Mouse (Mus musculus) adrenal gland, adult 2 months (tissue): Measurements from ENCODE around the gene Jph3. TPM values are rescaled to one million over a fixed set of nuclear protein-coding genes. Genes with fewer than 3 reads are reported as not detected.

Experiments
- DNase-seq: peaks from one replicate; pipeline ENCODE4 v3.0.0; 2021
- long read RNA-seq: library from polyadenylated mRNA; stranded (forward); transcript quantifications from one replicate; pipeline ENCODE4 v2.0.0, GENCODE M21; 2021
- polyA plus RNA-seq: library from polyadenylated mRNA; depleted of rRNA; stranded (reverse); fragments of >200 nt; gene quantifications from 2 replicates; pipeline ENCODE4 v1.2.3, GENCODE M21; 2012; rRNA removed
- total RNA-seq, 2 experiments: library from RNA; stranded (reverse); gene quantifications; 2 replicates each; pipeline ENCODE4 v1.2.3; 2021

The Jph3 gene
- total RNA-seq (1 to 10 TPM; 1.6 to 2.2 TPM), polyA plus RNA-seq (3.1 TPM in 2 replicates)
- long read RNA-seq, partial matches to known transcripts, result 0 of 2 reads
- long read RNA-seq, other reads (novel, unspliced or antisense), result 0 of 2 reads

DNA sequence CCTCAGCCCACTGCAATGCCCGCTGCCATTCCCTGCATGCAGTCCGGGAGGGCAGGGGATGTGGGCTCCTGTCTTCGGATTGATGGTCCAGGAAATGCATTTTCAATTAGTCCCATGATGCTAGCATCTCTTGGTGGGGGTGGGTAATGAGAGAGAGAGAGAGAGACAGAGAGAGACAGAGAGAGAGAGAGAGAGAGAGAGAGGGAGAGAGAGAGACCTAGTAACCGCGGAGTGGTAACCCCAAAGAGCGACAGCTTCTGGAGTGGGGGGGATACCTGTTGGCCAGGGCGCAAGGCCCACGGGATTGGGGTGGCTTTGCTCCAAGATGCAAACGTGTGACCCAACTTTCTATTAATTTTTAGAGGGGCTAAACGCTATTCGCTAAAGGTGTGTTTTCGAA is at the start of gene Jph3:
Jph3 (plus strand) TSS at position 301 of the 400 bp plus-strand sequence.
- DNase-seq, result no peak

DNA sequence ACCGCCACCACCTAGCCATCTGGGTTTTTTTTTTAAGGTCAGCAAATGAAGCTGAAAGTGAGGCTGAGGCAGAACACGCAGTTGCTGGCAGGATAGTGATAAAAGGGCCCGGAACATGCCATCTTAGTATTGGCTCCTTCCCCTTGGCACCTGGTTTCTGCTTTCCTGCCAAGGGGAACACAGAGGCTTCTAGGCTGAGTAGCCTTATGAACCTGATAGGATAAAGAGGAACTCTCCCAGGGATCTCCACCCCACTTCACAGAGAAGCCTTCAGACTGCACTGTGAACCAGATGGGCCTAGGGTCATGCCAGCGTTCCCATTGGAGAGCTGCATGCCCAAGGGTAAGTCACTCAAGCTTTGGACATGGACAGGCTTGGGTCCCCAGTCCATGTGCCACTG is 48.5 kb upstream of the Jph3 start:
- DNase-seq, result peak; percentile 21

- no peak for DNase-seq
These were observed 48.0 kb upstream of the Jph3 start for GRCm38 (mm10) chr8:121681457-121681856.

- DNase-seq, result no peak
These were observed 46.2 kb upstream of the Jph3 start for GRCm38 (mm10) chr8:121683083-121683832.

GRCm38 (mm10) chr8:121685419-121685818 is 44.0 kb upstream of the Jph3 start:
- peak; percentile 57 for DNase-seq

DNA sequence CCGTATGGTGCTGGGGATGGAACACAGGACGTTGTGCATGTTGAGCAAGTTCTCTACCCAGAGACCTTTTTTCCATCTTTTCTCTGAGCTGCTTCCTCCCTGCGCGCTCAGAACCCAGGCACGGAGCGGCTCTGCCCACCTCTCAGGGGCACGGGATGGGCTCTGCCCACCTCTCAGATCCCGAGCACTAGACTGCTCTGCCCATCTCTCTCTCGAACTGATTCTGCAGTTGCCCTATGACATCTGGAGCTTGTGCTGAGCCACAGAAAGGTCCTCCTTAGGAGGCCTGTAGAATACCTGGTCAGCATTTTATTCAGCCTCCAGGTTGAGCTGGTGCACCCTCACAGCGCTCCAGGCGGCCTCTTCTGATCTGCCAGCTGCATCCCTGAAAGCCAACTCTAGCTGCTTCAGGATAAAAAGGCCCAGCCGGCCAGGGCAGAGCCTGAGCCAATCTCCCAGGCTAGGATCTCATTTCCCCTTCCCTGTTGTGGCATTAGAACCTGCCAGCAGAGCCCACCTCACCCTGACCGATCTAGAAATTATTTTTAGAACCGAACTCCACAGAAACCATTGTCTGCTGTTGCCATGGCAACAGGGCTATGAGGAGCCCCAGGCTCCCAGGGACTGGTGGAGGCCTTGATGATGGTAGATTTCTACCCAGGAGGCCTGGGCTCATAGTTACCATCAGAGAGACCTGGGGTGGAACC is 41.8 kb upstream of the Jph3 start:
- DNase-seq, result no peak

GRCm38 (mm10) chr8:121688496-121688895 is 40.9 kb upstream of the Jph3 start:
- DNase-seq, result no peak

- DNase-seq, result peak; percentile 32
These were observed 35.0 kb upstream of the Jph3 start for GRCm38 (mm10) chr8:121694453-121694852.

DNA sequence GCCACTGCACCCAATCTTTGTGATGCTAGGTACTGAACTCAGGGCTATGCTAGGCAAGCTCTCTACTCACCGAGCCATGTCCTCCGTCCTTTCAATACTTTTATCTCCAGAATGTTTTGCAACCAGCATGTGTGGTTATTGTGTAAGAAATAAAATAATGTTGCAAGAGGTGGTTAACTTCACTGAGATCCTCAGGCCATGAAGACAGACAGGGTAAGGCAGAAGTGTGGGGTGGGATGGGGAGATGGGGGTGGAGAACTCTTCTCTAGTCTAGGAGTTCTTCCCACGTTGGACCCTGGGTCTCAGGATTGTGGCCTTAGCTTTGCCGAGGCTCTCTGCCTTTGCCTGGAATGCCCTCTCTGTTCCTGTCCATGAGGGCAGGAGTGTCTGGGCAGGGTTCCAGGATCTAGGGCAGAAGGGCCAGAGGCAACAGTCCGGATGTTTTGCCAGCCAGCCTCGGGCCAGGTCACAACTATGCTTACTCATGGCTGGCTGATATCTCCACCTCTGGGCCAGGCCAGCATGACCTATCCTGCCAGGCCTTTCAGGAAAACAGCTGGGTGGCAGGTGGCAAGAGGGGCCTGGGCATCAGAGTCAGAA is 33.7 kb upstream of the Jph3 start:
- peak; percentile 92 for DNase-seq

GRCm38 (mm10) chr8:121697735-121698614 is 31.4 kb upstream of the Jph3 start:
- DNase-seq, result no peak

DNA sequence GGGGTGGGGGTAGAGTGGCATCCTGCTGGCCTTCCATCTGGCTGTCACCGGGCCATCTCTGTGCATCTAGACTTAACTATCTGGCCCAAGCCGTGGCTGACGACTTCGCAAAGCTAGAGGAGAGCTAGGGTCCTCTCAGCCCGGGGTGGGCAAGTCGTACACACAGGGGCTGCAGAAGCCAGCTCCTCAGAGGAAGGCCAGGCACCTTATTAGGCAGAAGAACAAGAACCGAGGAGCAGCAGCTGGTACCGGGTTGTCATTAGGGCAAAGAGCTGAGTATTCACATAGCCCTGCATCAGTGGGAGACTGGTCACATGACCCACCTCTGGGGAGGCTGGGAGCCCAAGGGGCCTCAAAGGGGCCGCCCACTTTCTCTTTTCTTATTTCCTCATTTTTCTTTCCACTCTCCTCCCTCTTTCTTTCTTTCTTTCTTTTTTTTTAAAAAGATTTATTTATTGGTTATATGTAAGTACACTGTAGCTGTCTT is 30.8 kb upstream of the Jph3 start:
- DNase-seq, result no peak

GRCm38 (mm10) chr8:121699936-121700335 is 29.5 kb upstream of the Jph3 start:
- no peak for DNase-seq

DNA sequence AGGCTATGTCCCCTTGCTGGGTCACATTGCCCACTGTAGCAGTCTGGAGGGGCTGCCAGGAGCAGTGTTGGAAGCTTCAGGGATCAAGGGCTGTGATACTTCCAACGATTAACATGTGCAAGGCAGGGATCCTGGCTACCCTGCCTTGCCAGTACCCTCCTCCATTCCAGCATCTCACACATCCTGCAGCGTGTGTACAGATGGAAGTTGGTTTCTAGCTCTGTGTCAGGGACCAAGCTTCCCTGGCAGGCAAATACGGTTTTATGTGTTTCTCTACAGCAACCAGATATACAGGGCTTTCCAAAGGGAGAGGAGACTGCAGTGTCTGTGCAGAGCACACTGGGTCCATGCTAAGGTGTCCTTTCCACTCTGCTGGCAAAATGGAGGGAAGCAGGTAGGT is 24.2 kb upstream of the Jph3 start:
- DNase-seq, result no peak

DNA sequence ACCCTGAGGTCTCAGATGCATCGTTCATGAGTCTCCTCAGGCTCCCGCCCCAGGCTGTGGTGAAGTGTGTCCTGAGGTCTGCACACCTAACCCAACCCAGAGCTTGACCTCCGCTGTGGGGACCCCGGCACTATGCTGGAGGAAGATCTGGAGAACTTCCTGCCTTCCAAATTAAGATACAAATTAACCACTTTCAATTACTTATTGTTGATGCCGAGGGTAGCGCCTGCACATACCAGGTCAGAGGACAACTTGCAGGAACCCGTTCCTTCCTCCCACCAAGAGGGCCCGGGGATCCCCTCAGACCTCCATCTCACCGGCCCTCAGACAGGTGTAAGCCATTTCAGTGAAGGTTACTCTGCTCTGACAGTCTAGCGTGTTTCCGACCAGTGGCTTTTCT is 22.5 kb upstream of the Jph3 start:
- DNase-seq, result no peak

GRCm38 (mm10) chr8:121708406-121708805 is 21.0 kb upstream of the Jph3 start:
- no peak for DNase-seq

- DNase-seq, result no peak
These were observed 11.9 kb upstream of the Jph3 start for GRCm38 (mm10) chr8:121717502-121717901.

- peak; percentile 88 for DNase-seq
These were observed 11.4 kb upstream of the Jph3 start for GRCm38 (mm10) chr8:121717982-121718425.

DNA sequence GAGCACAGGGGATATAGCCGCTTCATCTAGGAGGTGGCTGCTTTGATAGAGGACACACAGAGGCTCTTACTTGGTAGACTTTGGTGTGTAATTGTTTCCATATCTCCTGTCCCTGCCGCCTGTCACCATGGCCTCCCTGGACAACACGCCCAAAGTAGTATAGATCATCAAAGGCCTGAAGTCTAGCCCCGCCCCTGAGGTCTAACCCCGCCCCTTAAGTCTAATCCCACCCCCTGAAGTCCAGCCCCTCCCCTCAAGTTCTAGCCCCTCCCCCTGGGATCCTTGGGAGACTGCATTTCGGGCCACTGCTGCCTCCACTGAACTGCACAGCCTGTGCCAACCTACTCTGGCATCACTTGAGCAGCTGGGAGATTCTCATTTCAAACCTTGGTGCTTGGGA is 10.5 kb upstream of the Jph3 start:
- DNase-seq, result no peak

DNA sequence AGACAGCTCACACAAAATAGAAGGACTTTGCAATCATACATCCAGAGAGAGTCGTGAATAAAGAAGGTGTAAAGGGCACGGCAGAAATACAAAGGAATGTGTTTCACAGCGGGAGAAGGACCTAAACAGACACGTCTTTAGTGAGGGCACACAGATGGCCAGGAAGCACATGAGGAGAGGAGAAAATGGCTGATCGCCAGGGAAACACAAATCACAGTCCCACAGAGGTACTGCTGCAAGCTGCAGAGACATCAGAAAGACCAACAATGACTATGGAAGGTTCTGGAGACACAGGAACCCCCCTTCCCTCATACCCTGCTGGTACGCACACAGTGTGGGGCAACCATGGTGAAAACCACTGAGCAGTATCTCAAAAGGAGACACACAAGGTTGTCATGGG is 8.4 kb upstream of the Jph3 start:
- no peak for DNase-seq

- no peak for DNase-seq
These were observed 5.6 kb upstream of the Jph3 start for GRCm38 (mm10) chr8:121723846-121724245.

- DNase-seq, result no peak
These were observed 2.3 kb upstream of the Jph3 start for GRCm38 (mm10) chr8:121727164-121727563.

DNA sequence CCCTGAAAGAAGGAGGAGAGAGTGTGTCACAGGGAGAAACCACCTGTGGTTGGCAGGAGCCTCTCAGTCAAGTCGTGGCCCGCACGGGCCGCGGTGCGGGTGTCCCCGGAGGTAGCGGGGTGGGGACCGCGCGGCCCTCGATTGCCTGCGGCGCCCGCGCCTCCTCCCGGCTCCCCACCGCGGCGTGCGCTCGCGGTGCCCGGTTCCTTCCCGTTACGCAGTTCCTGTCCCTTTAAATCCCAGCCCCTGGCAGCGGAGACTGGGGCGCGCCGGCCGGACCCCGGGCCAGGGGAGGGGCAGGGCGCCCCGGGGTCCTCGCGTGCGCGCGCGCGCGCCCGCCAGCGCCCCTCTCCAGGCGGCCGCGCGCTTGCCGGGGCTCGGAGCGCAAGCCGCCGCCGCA is 331 bp downstream of the Jph3 start:
- no peak for DNase-seq
